Comparison of ENCODE assay signal across 33 mouse cellular contexts in the genomic region with DNA sequence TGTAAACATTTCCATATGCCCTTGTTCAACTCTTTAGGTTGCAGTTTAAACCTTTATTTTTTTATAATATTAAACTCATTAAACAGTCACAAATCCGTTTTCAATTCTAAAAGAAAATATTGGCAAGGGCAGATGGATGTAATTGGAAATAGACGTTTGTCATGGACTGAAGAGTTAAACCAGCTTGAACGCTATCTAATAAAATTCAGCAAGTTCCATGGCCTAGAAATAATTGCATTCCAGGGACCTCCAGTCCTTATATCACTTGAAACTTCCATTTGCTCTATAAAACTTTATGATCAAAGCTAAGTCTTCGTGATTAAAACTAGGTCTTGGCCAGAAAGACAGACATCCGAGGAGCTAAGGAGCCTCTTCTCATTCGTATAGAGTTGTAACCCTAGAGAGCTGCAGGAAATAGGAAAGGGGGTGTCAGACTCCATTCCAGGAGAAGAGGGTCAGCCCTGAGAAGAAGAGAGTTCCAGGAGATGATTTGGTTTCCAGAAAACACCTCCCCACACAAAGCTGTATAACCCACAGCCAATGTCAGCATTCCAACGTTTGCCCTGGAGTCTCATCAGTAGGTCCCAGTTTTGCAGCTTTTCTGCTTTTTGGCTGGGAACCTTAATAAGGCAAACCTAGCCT. TPM values are rescaled to one million over a fixed set of nuclear protein-coding genes. Genes with fewer than 3 reads are reported as not detected.
DNase-seq lines count a peak whose midpoint lies in the region; ATAC-seq and TF ChIP-seq lines count a peak whose summit lies in the region.
"Had no signal": no experiment of that assay in that cellular context is flagged by ENCODE, and none has a peak within 500 bp of the region (broad histone marks: within the 10 kb centered on the region; RNA-seq: fewer than 3 reads in every experiment).

No protein-coding gene starts in this region.

- H3K9me3 ChIP-seq in kidney, embryonic 16.5 days (ENCODE audit: low read length): no peaks in the 10 kb centered on the region
- no peaks in the 10 kb centered on the region for H3K9me3 ChIP-seq in embryonic facial prominence, embryonic 10.5 days
- H3K9me3 ChIP-seq in limb, embryonic 10.5 days (replicated peaks): no peaks in the 10 kb centered on the region
- H3K9me3 ChIP-seq in limb, embryonic 14.5 days (ENCODE audit: control insufficient read depth, low read length): no peaks in the 10 kb centered on the region
- H3K9me3 ChIP-seq in hindbrain, embryonic 16.5 days (ENCODE audit: control insufficient read depth, low read length): no peaks in the 10 kb centered on the region
- H3K9me3 ChIP-seq: embryonic facial prominence, embryonic 15.5 days; heart, embryonic 12.5 days; heart, embryonic 15.5 days; hindbrain, embryonic 10.5 days; hindbrain, embryonic 13.5 days had no signal

- WGBS in kidney, embryonic 16.5 days: 27% methylated on average over 7 of the region's 7 CpGs
- WGBS in kidney, adult 2 months: 70% methylated on average over 7 of the region's 7 CpGs
- 71% methylated on average over 7 of the region's 7 CpGs for WGBS in embryonic facial prominence, embryonic 10.5 days
- WGBS in limb, embryonic 10.5 days: 72% methylated on average over 7 of the region's 7 CpGs
- WGBS in limb, embryonic 14.5 days: 18% methylated on average over 7 of the region's 7 CpGs
- WGBS in hindbrain, embryonic 16.5 days: 84% methylated on average over 7 of the region's 7 CpGs

- peak overlapping the region; percentile 69; the same call in 1 of the 2 replicates for H3K27ac ChIP-seq in kidney, embryonic 16.5 days (ENCODE audit: low read length)
- H3K27ac ChIP-seq in kidney, adult 2 months (ENCODE audit: insufficient read depth, low read depth, low read length): no peak overlapping the region
- 0 out of 2 replicates have a peak overlapping the region, but pooled peaks have one; percentile 20 for H3K27ac ChIP-seq in embryonic facial prominence, embryonic 10.5 days (replicated peaks)
- no peak overlapping the region for H3K27ac ChIP-seq in limb, embryonic 10.5 days
- H3K27ac ChIP-seq in limb, embryonic 14.5 days (replicated peaks; ENCODE audit: low read depth, low read length): peak overlapping the region; percentile 61
- H3K27ac ChIP-seq in hindbrain, embryonic 16.5 days (ENCODE audit: low read depth, low read length): no peak overlapping the region
- H3K27ac ChIP-seq: embryonic facial prominence, embryonic 15.5 days; gastrocnemius, adult 2 months; heart, embryonic 15.5 days; hindbrain, embryonic 10.5 days; hindbrain, embryonic 13.5 days; hindbrain, postnatal 0 days had no signal

- no peak for TF ChIP-seq POLR2A in kidney, adult 2 months (IDR thresholded peaks at IDR 0.05; ENCODE audit: low read depth, low read length)
- TF ChIP-seq POLR2A in limb, embryonic 14.5 days (IDR thresholded peaks at IDR 0.05; ENCODE audit: borderline replicate concordance, extremely low read depth, insufficient read depth, insufficient read length): no peak

- no peak overlapping the region for H3K9ac ChIP-seq in kidney, embryonic 16.5 days (replicated peaks; ENCODE audit: low read length)
- no peak overlapping the region for H3K9ac ChIP-seq in limb, embryonic 14.5 days (ENCODE audit: low read depth, low read length, severe bottlenecking)
- no peak overlapping the region for H3K9ac ChIP-seq in hindbrain, embryonic 16.5 days (ENCODE audit: low read depth, low read length)
- H3K9ac ChIP-seq: embryonic facial prominence, embryonic 15.5 days; forebrain, postnatal 0 days; heart, embryonic 12.5 days; heart, embryonic 15.5 days; hindbrain, embryonic 13.5 days had no signal

- no peaks in the 10 kb centered on the region for H3K27me3 ChIP-seq in kidney, embryonic 16.5 days (ENCODE audit: insufficient read depth, low read length)
- no peaks in the 10 kb centered on the region for H3K27me3 ChIP-seq in kidney, adult 2 months (replicated peaks; ENCODE audit: control insufficient read depth, insufficient read depth, low read length)
- no peaks in the 10 kb centered on the region for H3K27me3 ChIP-seq in embryonic facial prominence, embryonic 10.5 days (replicated peaks; ENCODE audit: low read depth, poor library complexity, severe bottlenecking)
- H3K27me3 ChIP-seq in limb, embryonic 10.5 days (ENCODE audit: low read depth, poor library complexity, severe bottlenecking): no peaks in the 10 kb centered on the region
- H3K27me3 ChIP-seq in limb, embryonic 14.5 days (ENCODE audit: control insufficient read depth, insufficient read depth, low read length): no peaks in the 10 kb centered on the region
- H3K27me3 ChIP-seq in hindbrain, embryonic 16.5 days (replicated peaks; ENCODE audit: control insufficient read depth, insufficient read depth, low read length): no peaks in the 10 kb centered on the region
- H3K27me3 ChIP-seq: CH12.LX; embryonic facial prominence, embryonic 15.5 days; heart, embryonic 12.5 days; heart, embryonic 15.5 days; Patski had no signal

- no peaks in the 10 kb centered on the region for H3K36me3 ChIP-seq in kidney, embryonic 16.5 days (ENCODE audit: insufficient read depth, low read length)
- H3K36me3 ChIP-seq in kidney, adult 2 months (ENCODE audit: control insufficient read depth, insufficient read depth, low read length): no peaks in the 10 kb centered on the region
- H3K36me3 ChIP-seq in embryonic facial prominence, embryonic 10.5 days (replicated peaks): no peaks in the 10 kb centered on the region
- no peaks in the 10 kb centered on the region for H3K36me3 ChIP-seq in limb, embryonic 10.5 days
- H3K36me3 ChIP-seq in limb, embryonic 14.5 days (ENCODE audit: control insufficient read depth, insufficient read depth, low read length): no peaks in the 10 kb centered on the region
- no peaks in the 10 kb centered on the region for H3K36me3 ChIP-seq in hindbrain, embryonic 16.5 days (ENCODE audit: control insufficient read depth, insufficient read depth, low read length)
- H3K36me3 ChIP-seq: embryonic facial prominence, embryonic 15.5 days; G1E; heart, embryonic 12.5 days; heart, embryonic 15.5 days; hindbrain, embryonic 10.5 days; hindbrain, embryonic 13.5 days had no signal

- H3K4me3 ChIP-seq in kidney, embryonic 16.5 days (ENCODE audit: low read length): no peak overlapping the region
- H3K4me3 ChIP-seq in kidney, adult 2 months (ENCODE audit: insufficient read depth, low read depth, low read length): no peak overlapping the region
- no peak overlapping the region for H3K4me3 ChIP-seq in embryonic facial prominence, embryonic 10.5 days
- H3K4me3 ChIP-seq in limb, embryonic 10.5 days: no peak overlapping the region
- no peak overlapping the region for H3K4me3 ChIP-seq in limb, embryonic 14.5 days (replicated peaks; ENCODE audit: low read length)
- H3K4me3 ChIP-seq in hindbrain, embryonic 16.5 days (ENCODE audit: low read length): no peak overlapping the region
- H3K4me3 ChIP-seq: embryonic facial prominence, embryonic 15.5 days; gastrocnemius, adult 2 months; heart, embryonic 12.5 days; heart, embryonic 15.5 days; hindbrain, embryonic 10.5 days; hindbrain, embryonic 13.5 days had no signal

- peaks cover 39% of the 10 kb centered on the region for H3K4me1 ChIP-seq in kidney, embryonic 16.5 days (ENCODE audit: insufficient read depth, low read length)
- no peaks in the 10 kb centered on the region for H3K4me1 ChIP-seq in kidney, adult 2 months (ENCODE audit: control insufficient read depth, insufficient read depth, low read length)
- peaks cover 61% of the 10 kb centered on the region for H3K4me1 ChIP-seq in embryonic facial prominence, embryonic 10.5 days
- H3K4me1 ChIP-seq in limb, embryonic 10.5 days: peaks cover 55% of the 10 kb centered on the region
- peaks cover 65% of the 10 kb centered on the region for H3K4me1 ChIP-seq in limb, embryonic 14.5 days (ENCODE audit: control insufficient read depth, insufficient read depth, low read length)
- no peaks in the 10 kb centered on the region for H3K4me1 ChIP-seq in hindbrain, embryonic 16.5 days (ENCODE audit: control insufficient read depth, insufficient read depth, low read depth, low read length)

- ATAC-seq in kidney, embryonic 16.5 days (ENCODE audit: low FRiP score, low TSS enrichment): 0 out of 2 replicates have a peak, but pooled peaks have one; percentile 51
- peak; percentile 86 for ATAC-seq in limb, embryonic 14.5 days (ENCODE audit: low FRiP score, low read depth)
- no peak for ATAC-seq in hindbrain, embryonic 16.5 days
- ATAC-seq: forebrain, embryonic 14.5 days; forebrain, postnatal 0 days; hindbrain, postnatal 0 days; Patski had no signal

- H3K4me2 ChIP-seq in kidney, embryonic 16.5 days (replicated peaks; ENCODE audit: low read depth, low read length): no peak overlapping the region
- no peak overlapping the region for H3K4me2 ChIP-seq in limb, embryonic 14.5 days (replicated peaks; ENCODE audit: low read depth, low read length, severe bottlenecking)
- H3K4me2 ChIP-seq in hindbrain, embryonic 16.5 days (ENCODE audit: low read length): no peak overlapping the region
- H3K4me2 ChIP-seq: embryonic facial prominence, embryonic 15.5 days; heart, embryonic 12.5 days; heart, embryonic 15.5 days; hindbrain, embryonic 13.5 days had no signal

- no peak for TF ChIP-seq CTCF in kidney, adult 2 months (conservative IDR thresholded peaks at IDR 0.05; ENCODE audit: insufficient read depth, insufficient read length, low read depth, low read length)

- no peak for DNase-seq in kidney, adult 2 months
- DNase-seq in embryonic facial prominence, embryonic 10.5 days (ENCODE audit: low spot score): no peak
- peak; percentile 15 for DNase-seq in limb, embryonic 10.5 days (ENCODE audit: low spot score)
- peak; percentile 79 for DNase-seq in limb, embryonic 14.5 days (ENCODE audit: low spot score)
- no peak for DNase-seq in right cerebral cortex, adult 18-20 months
- DNase-seq: adrenal gland, postnatal 10 days; adrenal gland, postnatal 36 days; B cell, adult 2 months; cerebellum, adult 2 months; cerebellum, postnatal 10 days; cerebellum, postnatal 36 days; embryo, embryonic 11 days; forebrain, postnatal 0 days; gastrocnemius, adult 2 months; gastrocnemius, postnatal 25 days; heart, adult 18-20 months; heart, postnatal 10 days; heart, postnatal 36 days had no signal

RNA-seq across cellular contexts. Expression of gene Cpvl, which starts 36.2 kb away (rescaled TPM):
- polyA plus RNA-seq in kidney, embryonic 16.5 days (2015; fragmentation: Nextera tagmentation; extraction: Ambion mirVana): 0.35 TPM in 2 replicates
- polyA plus RNA-seq in kidney, adult 2 months (2012; rRNA removed): 0.10 and 0.19 TPM in 2 replicates
- 0.10 and 0.22 TPM in 2 replicates for polyA plus RNA-seq in embryonic facial prominence, embryonic 10.5 days (2016; fragmentation: Nextera tagmentation; extraction: Ambion mirVana)
- 0.16 and 0.40 TPM in 2 replicates for polyA plus RNA-seq in limb, embryonic 10.5 days (2016; fragmentation: Nextera tagmentation; extraction: Ambion mirVana)
- polyA plus RNA-seq in limb, embryonic 14.5 days (2012; rRNA removed): 0.20 and 0.23 TPM in 2 replicates
- 0.21 and 0.30 TPM in 2 replicates for polyA plus RNA-seq in limb, embryonic 14.5 days (2014; fragmentation: Nextera tagmentation; extraction: Ambion mirVana)
- 0.24 TPM in 1 of 2 replicates, not detected in the other for polyA plus RNA-seq in hindbrain, embryonic 16.5 days (2015; fragmentation: Nextera tagmentation; extraction: Ambion mirVana)
- polyA plus RNA-seq: cortical plate, adult 2 months; embryonic facial prominence, embryonic 15.5 days; forebrain, embryonic 14.5 days; frontal cortex, adult 2 months; G1E; gonadal fat pad, adult 2 months; heart, embryonic 12.5 days; heart, embryonic 15.5 days; hindbrain, embryonic 13.5 days had no signal

Comparison
In these comparisons a context has a peak if more than half of its experiments do, and no peak if none do; other contexts are left out.
1. H3K27ac ChIP-seq: peak in kidney, embryonic 16.5 days (single experiment), embryonic facial prominence, embryonic 10.5 days (single experiment) and limb, embryonic 14.5 days (single experiment); none in kidney, adult 2 months (single experiment), limb, embryonic 10.5 days (single experiment) and hindbrain, embryonic 16.5 days (single experiment).
2. DNase-seq: peak in limb, embryonic 10.5 days (single experiment) and limb, embryonic 14.5 days (single experiment); none in kidney, adult 2 months (single experiment), embryonic facial prominence, embryonic 10.5 days (single experiment) and right cerebral cortex, adult 18-20 months (single experiment).